Comparison of ENCODE assay signal across 10 mouse cellular contexts in the genomic region with DNA sequence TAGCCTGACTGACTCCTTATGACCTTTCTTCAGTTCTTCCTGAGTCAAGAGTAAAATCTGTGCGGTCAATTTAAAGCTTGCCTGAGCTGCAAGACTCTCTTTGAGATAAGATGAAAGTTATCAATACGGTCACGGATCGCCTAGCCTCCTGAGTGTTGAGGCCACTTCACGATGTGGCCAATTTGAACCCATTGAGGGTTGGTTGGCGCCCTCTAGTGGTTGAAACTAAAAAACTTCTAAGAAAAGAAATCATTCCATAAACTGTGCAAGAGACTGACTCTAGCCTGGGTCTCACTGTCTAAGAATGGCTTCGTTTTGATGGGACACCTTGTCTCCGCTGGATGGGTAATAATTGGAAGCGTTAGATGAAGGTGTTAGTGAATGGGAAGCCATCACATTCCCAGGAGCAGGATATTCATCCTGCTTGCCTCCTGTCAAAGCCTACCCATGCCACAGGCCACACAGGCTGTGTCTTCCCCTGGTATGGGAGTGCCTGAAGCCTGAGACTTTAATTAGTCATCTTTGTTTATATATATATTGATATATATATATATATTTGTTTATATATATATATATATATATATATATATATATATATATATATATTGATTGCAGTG. TPM values are rescaled to one million over a fixed set of nuclear protein-coding genes. Genes with fewer than 3 reads are reported as not detected.
DNase-seq lines count a peak whose midpoint lies in the region; ATAC-seq and TF ChIP-seq lines count a peak whose summit lies in the region.
"Had no signal": no experiment of that assay in that cellular context is flagged by ENCODE, and none has a peak within 500 bp of the region (broad histone marks: within the 10 kb centered on the region; RNA-seq: fewer than 3 reads in every experiment).

No protein-coding gene starts in this region.

- whole genome bisulfite sequencing in bone marrow, adult 2 months = 5% methylated on average over 9 of the region's 9 CpGs
- 7% methylated on average over 9 of the region's 9 CpGs for WGBS in intestine, embryonic 16.5 days
- 5% methylated on average over 9 of the region's 9 CpGs for WGBS in midbrain, embryonic 12.5 days

- H3K27me3 ChIP-seq in intestine, embryonic 16.5 days (replicated peaks; ENCODE audit: control insufficient read depth, insufficient read depth, low read length) = no peaks in the 10 kb centered on the region
- peaks cover 56% of the 10 kb centered on the region for H3K27me3 ChIP-seq in midbrain, embryonic 12.5 days

- no peaks in the 10 kb centered on the region for H3K36me3 ChIP-seq in intestine, embryonic 16.5 days (ENCODE audit: control insufficient read depth, insufficient read depth, low read length)
- H3K36me3 ChIP-seq in midbrain, embryonic 12.5 days = no peaks in the 10 kb centered on the region
- H3K36me3 ChIP-seq: limb, embryonic 13.5 days had no signal

- intact Hi-C loops in gastrocnemius, adult 2 months (cut with DNase I) = loop anchor here (1.0 to 2.0 kb wide), 2 partner anchors 64 to 121 kb away; no protein-coding TSS in a partner anchor
- intact Hi-C loops in gastrocnemius, postnatal 14 days (cut with DNase I; ENCODE audit: low total_unique reads) = loop anchor here (2.0 to 5.0 kb wide), 2 partner anchors 61 to 119 kb away; no protein-coding TSS in a partner anchor

- H3K4me2 ChIP-seq in intestine, embryonic 16.5 days (ENCODE audit: low read depth, low read length) = no peak overlapping the region
- no peak overlapping the region for H3K4me2 ChIP-seq in midbrain, embryonic 12.5 days (replicated peaks)
- H3K4me2 ChIP-seq: limb, embryonic 13.5 days had no signal

- peak; percentile 78 for ATAC-seq in erythroblast, adult 5-6 weeks (replicated peaks; ENCODE audit: low FRiP score, poor library complexity, severe bottlenecking)
- peak; percentile 59; the same call in 1 of the 2 replicates for ATAC-seq in intestine, embryonic 16.5 days
- ATAC-seq in midbrain, embryonic 12.5 days (ENCODE audit: low FRiP score, low read depth) = 0 out of 2 replicates have a peak, but pooled peaks have one; percentile 34

- TF ChIP-seq CTCF in gastrocnemius, adult 2 months (IDR thresholded peaks at IDR 0.05) = peak; percentile 86
- TF ChIP-seq CTCF in bone marrow, adult 2 months (IDR thresholded peaks at IDR 0.05; ENCODE audit: control insufficient read depth, insufficient read depth, low read length) = peak; percentile 65

- no peaks in the 10 kb centered on the region; the same call in 1 of the 2 replicates for H3K4me1 ChIP-seq in bone marrow, adult 2 months (ENCODE audit: control insufficient read depth, insufficient read depth, low read length)
- no peaks in the 10 kb centered on the region for H3K4me1 ChIP-seq in intestine, embryonic 16.5 days (ENCODE audit: control insufficient read depth, insufficient read depth, low read length)
- H3K4me1 ChIP-seq in midbrain, embryonic 12.5 days = no peaks in the 10 kb centered on the region
- H3K4me1 ChIP-seq: limb, embryonic 13.5 days had no signal

- no peak overlapping the region for H3K4me3 ChIP-seq in gastrocnemius, adult 2 months
- H3K4me3 ChIP-seq in bone marrow, adult 2 months (replicated peaks; ENCODE audit: control insufficient read depth, low read depth, low read length) = no peak overlapping the region
- no peak overlapping the region for H3K4me3 ChIP-seq in intestine, embryonic 16.5 days (ENCODE audit: low read length)
- H3K4me3 ChIP-seq in midbrain, embryonic 12.5 days = no peak overlapping the region
- H3K4me3 ChIP-seq: limb, embryonic 13.5 days had no signal

- no peaks in the 10 kb centered on the region for H3K9me3 ChIP-seq in intestine, embryonic 16.5 days (ENCODE audit: control insufficient read depth, low read length)
- H3K9me3 ChIP-seq in midbrain, embryonic 12.5 days = no peaks in the 10 kb centered on the region
- H3K9me3 ChIP-seq: limb, embryonic 13.5 days had no signal

- H3K9ac ChIP-seq in intestine, embryonic 16.5 days (ENCODE audit: low read depth, low read length) = no peak overlapping the region
- H3K9ac ChIP-seq in midbrain, embryonic 12.5 days (replicated peaks) = no peak overlapping the region
- H3K9ac ChIP-seq: limb, embryonic 13.5 days had no signal

- H3K27ac ChIP-seq in gastrocnemius, adult 2 months = no peak overlapping the region
- H3K27ac ChIP-seq in bone marrow, adult 2 months (ENCODE audit: control insufficient read depth, insufficient read depth, low read depth, low read length, poor library complexity) = no peak overlapping the region
- no peak overlapping the region for H3K27ac ChIP-seq in intestine, embryonic 16.5 days (ENCODE audit: low read length)
- no peak overlapping the region for H3K27ac ChIP-seq in midbrain, embryonic 12.5 days (replicated peaks)
- H3K27ac ChIP-seq: limb, embryonic 13.5 days had no signal

- no peak for DNase-seq in gastrocnemius, adult 2 months
- no peak for DNase-seq in gastrocnemius, postnatal 14 days
- peak; percentile 71 for DNase-seq in 416B (ENCODE audit: low read depth)
- no peak for DNase-seq in yolk sac, embryonic 10.5 days (ENCODE audit: low spot score)

- TF ChIP-seq POLR2A in bone marrow, adult 2 months (IDR thresholded peaks at IDR 0.05; ENCODE audit: borderline replicate concordance, control insufficient read depth, low read depth, low read length) = no peak

RNA-seq across cellular contexts. Expression of a gene that starts 11.4 kb away (rescaled TPM):
- total RNA-seq in gastrocnemius, adult 2 months (2021) = 1 to 10 TPM in 1 of 2 experiments, under 1 TPM in 1; 0.82 to 1.6 TPM
- total RNA-seq in gastrocnemius, postnatal 14 days (2021) = under 1 TPM; 0.72 to 0.93 TPM
- not detected in 2 replicates for polyA plus RNA-seq in bone marrow, adult 2 months (2011; ENCODE audit: insufficient read depth, insufficient read length, low replicate concordance, missing spikeins)
- total RNA-seq in erythroblast, adult 5-6 weeks (2015; ENCODE audit: low replicate concordance) = not detected in 2 replicates
- total RNA-seq in erythroblast, adult 5-6 weeks (2017; ENCODE audit: low replicate concordance) = not detected in 2 replicates
- not detected in 2 replicates for polyA plus RNA-seq in intestine, embryonic 16.5 days (2015; fragmentation: Nextera tagmentation; extraction: Ambion mirVana)
- polyA plus RNA-seq in midbrain, embryonic 12.5 days (2016; fragmentation: Nextera tagmentation; extraction: Ambion mirVana) = 38.6 and 58.0 TPM in 2 replicates
- total RNA-seq: adrenal gland, adult 18-20 months had no signal
- polyA plus RNA-seq: limb, embryonic 13.5 days had no signal
